Mouse (Mus musculus) ES-Bruce4 (cell line): ENCODE results near the gene 2700049A03Rik.

ENCODE experiments used
- CTCF ChIP-seq: IDR thresholded peaks from one replicate; pipeline ENCODE4 v1.8.1; 2011; ENCODE audit warnings: low read depth, low read length
- EP300 ChIP-seq: IDR thresholded peaks from 2 replicates; pipeline ENCODE4 v1.6.1; 2011; ENCODE audit warnings: low read depth, low read length; ENCODE audit not compliant: insufficient read depth
- POLR2A ChIP-seq: IDR thresholded peaks from one replicate; pipeline ENCODE4 v1.8.1; 2011; ENCODE audit warnings: low read length; ENCODE audit not compliant: insufficient read depth

DNA sequence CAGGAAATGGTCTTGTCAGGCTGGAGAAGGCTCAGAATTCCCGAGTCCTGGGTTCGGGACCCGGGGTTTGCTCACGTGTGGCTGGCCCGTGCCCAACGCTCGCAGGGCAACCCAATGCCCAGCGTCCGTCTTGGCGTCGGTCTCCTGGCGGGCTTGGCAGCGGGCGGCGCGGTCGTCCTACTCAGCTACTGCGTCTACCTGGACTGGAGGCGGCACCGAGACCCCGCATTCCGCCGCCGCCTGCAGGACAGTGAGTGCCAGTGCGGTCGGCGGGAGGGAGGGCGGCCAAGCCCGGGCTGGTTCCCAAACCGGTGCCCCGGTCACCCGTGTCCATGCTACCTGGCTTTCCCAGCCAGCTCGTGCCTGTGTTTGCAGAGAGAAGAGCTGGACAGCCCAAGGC lies 25.3 kb upstream of the 2700049A03Rik start, which contains the start of gene Tomm20l:
- TF ChIP-seq EP300 (no peak), CTCF (peak; percentile 12), POLR2A (no peak)
